Mouse (Mus musculus): ENCODE measurements at regions not wholly inside any gene's neighbourhood (a gene's known extent, or its start where the extent isn't known, plus 50 kb on each side); places are given as distances from the start of the nearest gene placed in this dataset.

DNA sequence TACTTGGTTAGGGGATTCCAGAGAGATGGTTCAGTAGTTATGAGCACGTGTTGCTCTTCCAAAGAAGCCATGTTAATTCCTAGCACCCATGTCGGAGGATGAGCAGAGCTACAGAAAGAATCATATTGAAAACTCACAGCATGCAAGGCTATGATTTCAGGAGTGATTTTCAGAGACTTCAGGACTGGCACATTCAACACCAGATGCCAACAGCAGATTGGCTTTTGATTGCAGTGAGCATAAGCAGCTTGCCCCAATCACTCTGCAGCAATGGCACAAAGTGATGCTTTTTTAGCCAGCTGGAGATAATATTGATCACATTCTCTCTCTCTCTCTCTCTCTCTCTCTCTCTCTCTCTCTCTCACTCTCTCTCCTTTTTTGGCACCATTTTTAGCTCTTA lies 166.6 kb upstream of the Chrm3 start:
- no peak for DNase-seq (ENCODE audit: low spot score)

- DNase-seq (ENCODE audit: low spot score): no peak
These were observed 166.0 kb upstream of the Chrm3 start for GRCm38 (mm10) chr13:10526470-10527207.

- DNase-seq (ENCODE audit: low spot score): no peak
These were observed 143.6 kb upstream of the Chrm3 start for GRCm38 (mm10) chr13:10504211-10504610.

GRCm38 (mm10) chr13:10455323-10455722 lies 94.7 kb upstream of the Chrm3 start:
- no peak for DNase-seq (ENCODE audit: low spot score)

DNA sequence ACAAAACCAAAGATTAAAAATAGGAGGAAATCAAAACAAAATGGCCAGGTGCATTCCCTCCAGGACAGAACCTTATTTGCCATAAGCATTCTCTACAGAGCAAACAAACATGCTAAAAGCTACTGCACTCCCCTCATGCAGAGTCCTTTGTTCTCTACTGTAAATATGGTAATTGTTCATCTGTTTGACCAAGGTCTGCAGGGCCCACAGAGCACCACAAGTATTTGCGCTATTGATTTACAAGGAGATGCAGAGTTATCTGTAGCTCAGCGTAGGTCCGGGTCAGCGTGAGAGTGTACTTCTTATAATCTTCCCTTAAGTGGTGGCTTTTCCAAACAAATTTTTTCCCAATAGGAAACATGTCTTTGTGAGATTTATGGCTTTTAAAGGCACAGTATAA lies 94.0 kb upstream of the Chrm3 start:
- no peak for DNase-seq (ENCODE audit: low spot score)

GRCm38 (mm10) chr13:10451057-10451456 lies 90.4 kb upstream of the Chrm3 start:
- no peak for DNase-seq (ENCODE audit: low spot score)

DNA sequence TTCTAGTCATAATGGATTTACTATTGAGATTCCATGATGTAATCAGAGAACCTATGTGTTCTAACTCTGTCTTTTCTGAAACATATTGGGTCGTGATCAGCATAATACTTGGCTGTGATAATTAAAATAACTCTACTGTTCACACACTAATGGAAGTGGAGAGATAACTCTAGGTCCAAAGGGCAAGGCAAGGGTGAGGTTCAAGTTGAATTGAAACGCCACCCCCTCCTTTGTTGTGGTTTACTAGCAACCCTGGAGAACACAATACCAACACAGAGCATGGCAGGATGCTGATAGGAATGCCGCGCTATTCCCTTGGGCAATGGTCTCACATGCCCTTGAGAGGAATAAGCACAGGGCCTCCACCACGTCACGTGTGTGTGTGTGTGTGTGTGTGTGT lies 88.9 kb upstream of the Chrm3 start:
- no peak for DNase-seq (ENCODE audit: low spot score)

GRCm38 (mm10) chr13:10447806-10448205 lies 87.2 kb upstream of the Chrm3 start:
- DNase-seq (ENCODE audit: low spot score): no peak

- no peak for DNase-seq (ENCODE audit: low spot score)
These were observed 85.0 kb upstream of the Chrm3 start for GRCm38 (mm10) chr13:10445679-10446078.
